Mouse (Mus musculus): ENCODE results near the gene Notch1. TPM values are rescaled to one million over a fixed set of nuclear protein-coding genes. Genes with fewer than 3 reads are reported as not detected.

Notch1 gene
- polyA plus RNA-seq, 1 experiment: 11.1 TPM

- peaks cover 10% of the 10 kb centered on the region for H3K4me1 ChIP-seq (ENCODE audit: control insufficient read depth, insufficient read depth, low read length)
- peak overlapping the region; percentile 58 for H3K27ac ChIP-seq (ENCODE audit: insufficient read depth, low read length)
- TF ChIP-seq CTCF (IDR thresholded peaks at IDR 0.05; ENCODE audit: extremely low read depth, insufficient read depth, low read length) (no peak), POLR2A (IDR thresholded peaks at IDR 0.05; ENCODE audit: extremely low read depth, insufficient read depth, low read length) (peak; percentile 71; the same call in 1 of the 2 replicates)
- H3K4me3 ChIP-seq (ENCODE audit: insufficient read depth, low read length): peak overlapping the region; percentile 93
Observed at GRCm38 (mm10) chr2:26445666-26446445, 70.6 kb downstream of the Notch1 start.

- Histone ChIP-seq H3K27ac (ENCODE audit: insufficient read depth, low read length) (peak within 1 kb of the TSS; percentile 69), H3K4me1 (ENCODE audit: control insufficient read depth, insufficient read depth, low read length) (peaks cover 10% of the 10 kb centered on the region), H3K4me3 (ENCODE audit: insufficient read depth, low read length) (peak within 1 kb of the TSS; percentile 93)
- TF ChIP-seq CTCF (IDR thresholded peaks at IDR 0.05; ENCODE audit: extremely low read depth, insufficient read depth, low read length) (no peak), POLR2A (IDR thresholded peaks at IDR 0.05; ENCODE audit: extremely low read depth, insufficient read depth, low read length) (peak; percentile 84)
Observed at GRCm38 (mm10) chr2:26444946-26445665, 71.4 kb downstream of the Notch1 start, which contains the start of gene Sec16a. TSS of gene Sec16a (minus strand) at chr2:26445216.

GRCm38 (mm10) chr2:26444368-26444767 lies 72.1 kb downstream of the Notch1 start:
- Histone ChIP-seq H3K27ac (ENCODE audit: insufficient read depth, low read length) (peak overlapping the region; percentile 69; the same call in 1 of the 2 replicates), H3K4me3 (ENCODE audit: insufficient read depth, low read length) (peak overlapping the region; percentile 80), H3K4me1 (ENCODE audit: control insufficient read depth, insufficient read depth, low read length) (peaks cover 9% of the 10 kb centered on the region)
- TF ChIP-seq CTCF (IDR thresholded peaks at IDR 0.05; ENCODE audit: extremely low read depth, insufficient read depth, low read length): no peak
- no peak for TF ChIP-seq POLR2A (IDR thresholded peaks at IDR 0.05; ENCODE audit: extremely low read depth, insufficient read depth, low read length)

- peak overlapping the region; percentile 80 for H3K4me3 ChIP-seq (ENCODE audit: insufficient read depth, low read length)
- peaks cover 9% of the 10 kb centered on the region for H3K4me1 ChIP-seq (ENCODE audit: control insufficient read depth, insufficient read depth, low read length)
- no peak overlapping the region for H3K27ac ChIP-seq (ENCODE audit: insufficient read depth, low read length)
- TF ChIP-seq CTCF (IDR thresholded peaks at IDR 0.05; ENCODE audit: extremely low read depth, insufficient read depth, low read length) (no peak), POLR2A (IDR thresholded peaks at IDR 0.05; ENCODE audit: extremely low read depth, insufficient read depth, low read length) (no peak)
Observed at GRCm38 (mm10) chr2:26443876-26444275, 72.6 kb downstream of the Notch1 start.

GRCm38 (mm10) chr2:26442843-26443242 lies 73.6 kb downstream of the Notch1 start:
- Histone ChIP-seq H3K4me1 (ENCODE audit: control insufficient read depth, insufficient read depth, low read length) (peaks cover 10% of the 10 kb centered on the region), H3K27ac (ENCODE audit: insufficient read depth, low read length) (no peak overlapping the region), H3K4me3 (ENCODE audit: insufficient read depth, low read length) (no peak overlapping the region)
- TF ChIP-seq POLR2A (IDR thresholded peaks at IDR 0.05; ENCODE audit: extremely low read depth, insufficient read depth, low read length): no peak
- no peak for TF ChIP-seq CTCF (IDR thresholded peaks at IDR 0.05; ENCODE audit: extremely low read depth, insufficient read depth, low read length)

- Histone ChIP-seq H3K27ac (ENCODE audit: insufficient read depth, low read length) (no peak overlapping the region), H3K4me1 (ENCODE audit: control insufficient read depth, insufficient read depth, low read length) (peaks cover 10% of the 10 kb centered on the region), H3K4me3 (ENCODE audit: insufficient read depth, low read length) (no peak overlapping the region)
- TF ChIP-seq CTCF (IDR thresholded peaks at IDR 0.05; ENCODE audit: extremely low read depth, insufficient read depth, low read length) (no peak), POLR2A (IDR thresholded peaks at IDR 0.05; ENCODE audit: extremely low read depth, insufficient read depth, low read length) (no peak)
Observed at GRCm38 (mm10) chr2:26441688-26442087, 74.8 kb downstream of the Notch1 start.

GRCm38 (mm10) chr2:26441261-26441660 lies 75.2 kb downstream of the Notch1 start:
- Histone ChIP-seq H3K4me3 (ENCODE audit: insufficient read depth, low read length) (no peak overlapping the region), H3K27ac (ENCODE audit: insufficient read depth, low read length) (no peak overlapping the region), H3K4me1 (ENCODE audit: control insufficient read depth, insufficient read depth, low read length) (peaks cover 9% of the 10 kb centered on the region; the same call in 1 of the 2 replicates)
- TF ChIP-seq POLR2A (IDR thresholded peaks at IDR 0.05; ENCODE audit: extremely low read depth, insufficient read depth, low read length) (no peak), CTCF (IDR thresholded peaks at IDR 0.05; ENCODE audit: extremely low read depth, insufficient read depth, low read length) (no peak)

- H3K4me1 ChIP-seq (ENCODE audit: control insufficient read depth, insufficient read depth, low read length): peaks cover 9% of the 10 kb centered on the region; the same call in 1 of the 2 replicates
- TF ChIP-seq CTCF (IDR thresholded peaks at IDR 0.05; ENCODE audit: extremely low read depth, insufficient read depth, low read length) (no peak), POLR2A (IDR thresholded peaks at IDR 0.05; ENCODE audit: extremely low read depth, insufficient read depth, low read length) (no peak)
- H3K27ac ChIP-seq (ENCODE audit: insufficient read depth, low read length): no peak overlapping the region
- no peak overlapping the region for H3K4me3 ChIP-seq (ENCODE audit: insufficient read depth, low read length)
Observed at GRCm38 (mm10) chr2:26439671-26440070, 76.8 kb downstream of the Notch1 start.

GRCm38 (mm10) chr2:26438373-26438772 lies 78.1 kb downstream of the Notch1 start:
- Histone ChIP-seq H3K27ac (ENCODE audit: insufficient read depth, low read length) (no peak overlapping the region), H3K4me3 (ENCODE audit: insufficient read depth, low read length) (no peak overlapping the region), H3K4me1 (ENCODE audit: control insufficient read depth, insufficient read depth, low read length) (peaks cover 6% of the 10 kb centered on the region; the same call in 1 of the 2 replicates)
- no peak for TF ChIP-seq POLR2A (IDR thresholded peaks at IDR 0.05; ENCODE audit: extremely low read depth, insufficient read depth, low read length)
- TF ChIP-seq CTCF (IDR thresholded peaks at IDR 0.05; ENCODE audit: extremely low read depth, insufficient read depth, low read length): no peak

Data from cortical plate, adult 2 months (tissue).